In genomic region chr9:120398289-120398688, GRCm38 (mm10) we compare ENCODE assay signal across 26 mouse cellular contexts.
"Had no signal": no experiment of that assay in that cellular context is flagged by ENCODE, and none has a peak within 500 bp of the region (broad histone marks: within the 10 kb centered on the region; RNA-seq: fewer than 3 reads in every experiment).

No protein-coding gene starts in this region.

- H3K27ac ChIP-seq: gastrocnemius, adult 2 months; heart, adult 2 months; heart, embryonic 13.5 days; heart, embryonic 15.5 days; hindbrain, embryonic 10.5 days; hindbrain, embryonic 12.5 days; hindbrain, embryonic 14.5 days; intestine, embryonic 15.5 days; limb, embryonic 10.5 days; limb, embryonic 12.5 days had no signal

- H3K4me2 ChIP-seq: heart, embryonic 11.5 days; heart, embryonic 13.5 days; heart, embryonic 15.5 days; hindbrain, embryonic 12.5 days; hindbrain, embryonic 14.5 days; intestine, embryonic 15.5 days; limb, embryonic 12.5 days; liver, embryonic 11.5 days had no signal

- H3K4me3 ChIP-seq: gastrocnemius, adult 2 months; heart, adult 2 months; heart, embryonic 13.5 days; heart, embryonic 15.5 days; hindbrain, embryonic 10.5 days; hindbrain, embryonic 12.5 days; intestine, embryonic 15.5 days; limb, embryonic 10.5 days; limb, embryonic 12.5 days had no signal

- DNase-seq: gastrocnemius, adult 2 months; gastrocnemius, postnatal 10 days; gastrocnemius, postnatal 25 days; heart, adult 2 months; heart, postnatal 14 days; heart, postnatal 36 days; kidney, adult 18-20 months; kidney, adult 8-10 months; kidney, postnatal 10 days; kidney, postnatal 25 days; kidney, postnatal 4 days; layer of hippocampus, adult 9-11 months; liver had no signal

- H3K9ac ChIP-seq: heart, embryonic 13.5 days; heart, embryonic 15.5 days; hindbrain, embryonic 12.5 days; hindbrain, embryonic 14.5 days; intestine, embryonic 15.5 days; limb, embryonic 12.5 days had no signal

- H3K9me3 ChIP-seq: heart, embryonic 13.5 days; heart, embryonic 15.5 days; hindbrain, embryonic 12.5 days; intestine, embryonic 15.5 days; limb, embryonic 10.5 days had no signal

- H3K36me3 ChIP-seq: heart, embryonic 13.5 days; heart, embryonic 15.5 days; hindbrain, embryonic 10.5 days; hindbrain, embryonic 12.5 days; intestine, embryonic 15.5 days; limb, embryonic 10.5 days; limb, embryonic 12.5 days had no signal

- H3K4me1 ChIP-seq: hindbrain, embryonic 10.5 days; intestine, embryonic 15.5 days; limb, embryonic 10.5 days; limb, embryonic 12.5 days had no signal

- H3K27me3 ChIP-seq: heart, embryonic 15.5 days; hindbrain, embryonic 12.5 days; intestine, embryonic 15.5 days; limb, embryonic 12.5 days had no signal

- ATAC-seq: hindbrain, embryonic 16.5 days; inflammation-experienced regulatory T-cells, adult 6 months; intestine, embryonic 15.5 days; intestine, postnatal 0 days had no signal
